Mouse (Mus musculus) kidney, embryonic 14.5 days (tissue): ENCODE results near the gene Med17. TPM values are rescaled to one million over a fixed set of nuclear protein-coding genes. Genes with fewer than 3 reads are reported as not detected.

Source experiments
- ATAC-seq: fragments of 200-750 bp; cut with Nextera tagmentation; 2 replicates; pipeline ENCODE4 v1.8.0; 2017; ENCODE audit warnings: moderate number of reproducible peaks, mild to moderate bottlenecking, moderate TSS enrichment, moderate library complexity; ENCODE audit not compliant: low FRiP score, low TSS enrichment
- H3K27ac ChIP-seq: fragments of 300-500 bp; sonication (generic); 2 replicates; pipeline ENCODE4 v1.5.1; 2014; ENCODE audit warnings: low read depth, mild to moderate bottlenecking, low read length, moderate library complexity, mixed read lengths
- H3K27me3 ChIP-seq: fragments of 300-500 bp; sonication (generic); 2 replicates; pipeline ENCODE4 v1.6.1; 2014; ENCODE audit warnings: mild to moderate bottlenecking, low read length; ENCODE audit not compliant: control insufficient read depth, insufficient read depth
- H3K36me3 ChIP-seq: fragments of 300-500 bp; sonication (generic); 2 replicates; pipeline ENCODE4 v1.6.1; 2014; ENCODE audit warnings: low read length, mixed read lengths; ENCODE audit not compliant: control insufficient read depth, insufficient read depth
- H3K4me1 ChIP-seq: fragments of 300-500 bp; sonication (generic); 2 replicates; pipeline ENCODE4 v1.6.1; 2014; ENCODE audit warnings: low read length, mixed read lengths; ENCODE audit not compliant: control insufficient read depth, insufficient read depth
- H3K4me2 ChIP-seq: fragments of 300-500 bp; sonication (generic); replicated peaks from 2 replicates; pipeline ENCODE4 v1.6.1; 2014; ENCODE audit warnings: low read depth, mild to moderate bottlenecking, low read length
- H3K4me3 ChIP-seq: fragments of 300-500 bp; sonication (generic); 2 replicates; pipeline ENCODE4 v1.5.1; 2014; ENCODE audit warnings: mild to moderate bottlenecking, low read length
- H3K9ac ChIP-seq: fragments of 300-500 bp; sonication (generic); 2 replicates; pipeline ENCODE4 v1.6.1; 2014; ENCODE audit warnings: low read depth, mild to moderate bottlenecking, low read length, moderate library complexity
- H3K9me3 ChIP-seq: fragments of 300-500 bp; sonication (generic); 2 replicates; pipeline ENCODE4 v1.6.1; 2016; ENCODE audit warnings: low read length; ENCODE audit not compliant: control insufficient read depth
- WGBS: fragments of 180-500 bp; shearing (Covaris S2); extraction: QIAGEN DNeasy Blood & Tissue Kit; methylation state at CpG from one replicate; pipeline ENCODE4 v1.1.7; 2014; 5-methylcytosine and 5-hydroxymethylcytosine counted together
- microRNA-seq: library from miRNA; unstranded; fragments of <30 nt; microRNA quantifications from one replicate; pipeline ENCODE4, GENCODE M21; 2016
- polyA plus RNA-seq: library from polyadenylated mRNA; unstranded; fragments of >200 nt; fragmentation: Nextera tagmentation; extraction: Ambion mirVana; gene quantifications from 2 replicates; pipeline ENCODE4 v1.2.1, GENCODE M21; 2014

Med17 gene
- polyA plus RNA-seq, 1 experiment from 2014 or later, result 40.2 TPM

DNA sequence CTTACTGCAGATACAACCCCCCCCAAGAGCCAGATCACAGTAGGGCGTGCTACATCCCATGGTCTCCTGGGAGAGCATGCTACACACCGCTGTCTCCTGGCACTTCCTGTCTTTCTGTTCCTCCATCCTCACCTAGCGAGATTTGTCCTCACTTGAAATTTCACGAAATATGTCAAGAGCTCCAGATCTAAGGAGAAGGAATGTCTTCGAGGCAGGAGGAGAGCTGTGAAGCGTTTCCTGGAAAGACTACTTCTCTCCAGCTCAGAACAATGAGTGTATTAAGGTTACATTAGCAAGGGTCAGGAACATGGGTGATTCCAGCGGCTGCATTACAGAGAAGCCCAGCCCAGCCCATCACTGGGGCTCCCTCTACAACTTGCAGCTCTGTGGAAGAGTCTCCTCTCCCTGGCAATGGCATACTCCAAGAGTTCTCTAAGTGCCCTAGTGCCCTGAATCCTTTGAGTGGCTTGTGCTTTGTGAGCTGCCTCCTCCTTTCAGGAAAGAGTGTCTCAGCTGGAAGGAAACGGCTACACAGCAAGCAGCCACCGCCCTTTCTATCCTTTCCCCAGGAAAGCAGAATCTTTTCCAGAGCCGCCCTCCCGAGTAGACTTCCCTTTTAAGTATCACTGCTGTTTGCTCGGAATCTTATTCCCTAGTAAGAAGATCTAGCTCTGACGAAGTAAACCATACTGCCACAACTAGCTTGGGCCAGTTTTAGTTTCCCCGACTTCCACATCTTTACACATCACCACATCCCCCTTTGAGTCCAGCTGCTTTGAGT lies 42.0 kb downstream of the Med17 start:
- Histone ChIP-seq H3K4me2 (no peak overlapping the region), H3K27ac (0 out of 2 replicates have a peak overlapping the region, but pooled peaks have one; percentile 8), H3K9me3 (no peaks in the 10 kb centered on the region), H3K36me3 (no peaks in the 10 kb centered on the region), H3K4me1 (peaks cover 16% of the 10 kb centered on the region; the same call in 1 of the 2 replicates), H3K9ac (no peak overlapping the region), H3K27me3 (no peaks in the 10 kb centered on the region), H3K4me3 (no peak overlapping the region)
- WGBS, result 51% methylated on average over 14 of the region's 14 CpGs
- ATAC-seq, result no peak

DNA sequence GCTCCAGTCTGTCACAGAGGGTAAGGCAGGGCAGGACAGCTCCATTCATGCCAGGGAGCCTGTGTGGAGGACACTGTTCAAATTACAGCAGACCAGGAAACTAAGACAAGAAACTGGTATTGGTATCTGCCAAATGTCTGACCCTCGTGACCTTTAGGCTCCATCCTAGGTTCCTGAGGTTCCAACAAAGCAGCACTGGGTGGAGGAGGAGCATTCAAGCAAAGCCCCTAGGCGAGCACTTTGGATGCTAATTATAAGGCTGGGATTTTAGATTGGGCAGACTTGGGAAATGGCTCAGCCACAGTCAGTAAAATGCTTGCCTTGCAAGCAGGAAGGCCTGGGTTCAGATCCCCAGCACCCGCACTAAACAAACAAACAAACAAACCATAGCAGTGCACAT lies 43.7 kb downstream of the Med17 start:
- H3K9ac ChIP-seq, result no peak overlapping the region
- WGBS, result 71% methylated on average over 3 of the region's 3 CpGs
- no peak for ATAC-seq

DNA sequence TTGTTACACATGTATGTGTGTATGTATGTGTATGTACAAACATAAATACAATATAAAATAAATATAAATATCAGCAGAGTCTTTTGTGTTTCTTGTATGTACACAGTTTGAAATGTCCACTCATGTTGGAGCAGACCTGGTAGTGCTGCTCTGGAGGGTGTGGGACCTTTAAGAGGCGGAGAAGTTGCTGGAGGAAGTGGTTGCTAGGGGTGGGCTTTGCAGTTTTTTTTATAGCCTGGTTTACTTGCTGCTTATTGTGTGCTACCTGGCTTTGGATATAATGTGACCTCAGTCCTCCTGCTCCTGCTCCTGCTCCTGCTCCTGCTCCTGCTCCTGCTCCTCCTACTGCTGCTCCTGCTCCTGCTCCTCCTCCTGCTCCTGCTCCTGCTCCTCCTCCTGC lies 46.1 kb downstream of the Med17 start:
- 88% methylated on average over 1 of the region's 1 CpGs for WGBS
- no peaks in the 10 kb centered on the region; the same call in 1 of the 2 replicates for H3K9me3 ChIP-seq
- no peak overlapping the region for H3K27ac ChIP-seq
- no peak for ATAC-seq
- no peaks in the 10 kb centered on the region for H3K36me3 ChIP-seq
- no peak overlapping the region for H3K4me3 ChIP-seq
- H3K4me2 ChIP-seq, result no peak overlapping the region
- H3K4me1 ChIP-seq, result 0 out of 2 replicates have a peak, but pooled peaks cover 8% of the 10 kb centered on the region
- H3K9ac ChIP-seq, result no peak overlapping the region
- no peaks in the 10 kb centered on the region for H3K27me3 ChIP-seq

More for the DNA sequence above, 43.7 kb downstream of the Med17 start:
- H3K27ac ChIP-seq, result no peak overlapping the region
- no peaks in the 10 kb centered on the region for H3K36me3 ChIP-seq
- no peak overlapping the region for H3K4me2 ChIP-seq
- H3K4me1 ChIP-seq, result peaks cover 16% of the 10 kb centered on the region; the same call in 1 of the 2 replicates
- no peak overlapping the region for H3K4me3 ChIP-seq
- H3K27me3 ChIP-seq, result no peaks in the 10 kb centered on the region
- no peaks in the 10 kb centered on the region; the same call in 1 of the 2 replicates for H3K9me3 ChIP-seq

- no peak overlapping the region for H3K27ac ChIP-seq
- WGBS, result 91% methylated on average over 3 of the region's 3 CpGs
- no peak overlapping the region for H3K4me2 ChIP-seq
- no peak overlapping the region for H3K4me3 ChIP-seq
- H3K36me3 ChIP-seq, result no peaks in the 10 kb centered on the region
- ATAC-seq, result no peak
- no peaks in the 10 kb centered on the region for H3K27me3 ChIP-seq
- no peaks in the 10 kb centered on the region; the same call in 1 of the 2 replicates for H3K9me3 ChIP-seq
- no peak overlapping the region for H3K9ac ChIP-seq
- H3K4me1 ChIP-seq, result 0 out of 2 replicates have a peak, but pooled peaks cover 5% of the 10 kb centered on the region
Observed at GRCm38 (mm10) chr9:15232445-15232844, 47.3 kb downstream of the Med17 start.

GRCm38 (mm10) chr9:15224912-15225311 lies 54.8 kb downstream of the Med17 start:
- Histone ChIP-seq H3K36me3 (no peaks in the 10 kb centered on the region), H3K9me3 (peaks cover 3% of the 10 kb centered on the region; the same call in 1 of the 2 replicates), H3K27ac (no peak overlapping the region), H3K27me3 (no peaks in the 10 kb centered on the region), H3K4me3 (no peak overlapping the region), H3K4me2 (no peak overlapping the region), H3K4me1 (no peaks in the 10 kb centered on the region), H3K9ac (no peak overlapping the region)
- ATAC-seq, result no peak
- 29% methylated on average over 2 of the region's 2 CpGs for WGBS

- no peak overlapping the region for H3K27ac ChIP-seq
- H3K36me3 ChIP-seq, result no peaks in the 10 kb centered on the region
- 83% methylated on average over 1 of the region's 1 CpGs for WGBS
- no peaks in the 10 kb centered on the region for H3K27me3 ChIP-seq
- no peak overlapping the region for H3K4me2 ChIP-seq
- H3K4me3 ChIP-seq, result no peak overlapping the region
- H3K4me1 ChIP-seq, result no peaks in the 10 kb centered on the region
- H3K9ac ChIP-seq, result no peak overlapping the region
- no peak for ATAC-seq
- no peaks in the 10 kb centered on the region for H3K9me3 ChIP-seq
Observed at GRCm38 (mm10) chr9:15213695-15214094, 66.0 kb downstream of the Med17 start.

DNA sequence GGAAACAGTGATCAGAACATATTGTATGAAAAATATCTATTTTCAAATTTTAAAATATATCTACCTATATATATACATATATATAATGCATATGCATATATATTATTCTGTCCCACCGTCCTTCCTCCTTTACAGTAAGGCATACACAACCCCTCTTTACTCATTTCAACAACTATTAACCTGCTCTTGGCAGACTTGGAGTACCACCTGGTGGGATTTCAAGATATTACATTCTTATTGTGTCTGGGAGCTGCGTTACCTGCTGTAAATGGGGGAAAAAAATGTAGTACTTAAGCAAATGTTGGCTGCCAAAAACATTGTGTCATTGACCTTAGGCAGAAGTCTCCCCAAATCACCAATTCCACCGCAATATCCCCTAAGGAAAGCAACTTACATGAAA lies 67.9 kb downstream of the Med17 start:
- H3K27me3 ChIP-seq, result no peaks in the 10 kb centered on the region
- no peaks in the 10 kb centered on the region for H3K9me3 ChIP-seq
- H3K9ac ChIP-seq, result no peak overlapping the region
- no peaks in the 10 kb centered on the region for H3K36me3 ChIP-seq
- no peak overlapping the region for H3K4me2 ChIP-seq
- no peak for ATAC-seq
- no peak overlapping the region for H3K4me3 ChIP-seq
- H3K4me1 ChIP-seq, result no peaks in the 10 kb centered on the region
- no peak overlapping the region for H3K27ac ChIP-seq
- 80% methylated on average over 3 of the region's 3 CpGs for WGBS

Small RNAs within 50 kb of the gene (microRNA-seq; reads per million reads assigned to microRNA genes)
- not detected for gene Gm49349
- gene mmu-mir-7650, result not detected

Other genes with a start within 250 kb of the Med17 start
- gene Panx1, start 234.5 kb downstream of the Med17 start, polyA plus RNA-seq, result 52.8 and 71.2 TPM in 2 replicates
- gene Hephl1, start 167.8 kb downstream of the Med17 start, polyA plus RNA-seq, result not detected in 2 replicates
- 5.6 and 8.0 TPM in 2 replicates for gene Vstm5, start 40.9 kb downstream of the Med17 start, polyA plus RNA-seq
- 101 and 121 TPM in 2 replicates for gene Taf1d, start 26.3 kb upstream of the Med17 start, polyA plus RNA-seq
- gene 4931406C07Rik, start 26.5 kb upstream of the Med17 start, polyA plus RNA-seq, result 10.4 and 13.8 TPM in 2 replicates
- gene Cep295, start 77.9 kb upstream of the Med17 start, polyA plus RNA-seq, result 21.4 and 26.9 TPM in 2 replicates
- gene Smco4, start 213.5 kb upstream of the Med17 start, polyA plus RNA-seq, result 7.0 and 24.0 TPM in 2 replicates